Mouse (Mus musculus) right cerebral cortex, adult 2 months (tissue): ENCODE measurements around the gene Acaa1a.

Source experiments
- DNase-seq, 2 experiments: peaks; one replicate each; pipeline ENCODE4 v3.0.0; 2021 to 2022; ENCODE audit warnings: low spot score in 2 of 2

Acaa1a gene

GRCm38 (mm10) chr9:119339558-119340211 is at the start of gene Acaa1a:
Acaa1a (plus strand) TSS chr9:119339676.
- peak; percentile 33 to 50 for DNase-seq

DNA sequence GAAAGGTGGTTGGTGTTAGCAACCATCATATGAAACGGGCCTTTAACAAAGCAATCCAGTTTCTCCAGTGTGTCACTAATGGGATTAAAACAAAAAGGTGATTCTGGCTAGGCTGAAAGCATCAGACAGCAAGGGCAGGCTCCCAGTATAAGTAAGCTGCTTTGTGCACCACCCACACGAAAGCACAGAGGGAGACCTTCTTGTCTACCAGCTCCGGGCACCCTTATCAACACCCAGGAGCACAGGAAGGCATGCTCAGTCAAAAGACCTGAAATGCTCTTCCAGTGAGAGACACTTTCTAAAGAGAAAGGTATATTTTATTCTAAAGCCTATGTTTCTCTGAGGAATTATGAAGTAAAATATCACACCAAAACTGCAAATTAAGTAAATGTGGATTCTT is 48.7 kb upstream of the Acaa1a start:
- DNase-seq = no peak

GRCm38 (mm10) chr9:119297696-119298095 is 41.8 kb upstream of the Acaa1a start:
- DNase-seq = no peak

DNA sequence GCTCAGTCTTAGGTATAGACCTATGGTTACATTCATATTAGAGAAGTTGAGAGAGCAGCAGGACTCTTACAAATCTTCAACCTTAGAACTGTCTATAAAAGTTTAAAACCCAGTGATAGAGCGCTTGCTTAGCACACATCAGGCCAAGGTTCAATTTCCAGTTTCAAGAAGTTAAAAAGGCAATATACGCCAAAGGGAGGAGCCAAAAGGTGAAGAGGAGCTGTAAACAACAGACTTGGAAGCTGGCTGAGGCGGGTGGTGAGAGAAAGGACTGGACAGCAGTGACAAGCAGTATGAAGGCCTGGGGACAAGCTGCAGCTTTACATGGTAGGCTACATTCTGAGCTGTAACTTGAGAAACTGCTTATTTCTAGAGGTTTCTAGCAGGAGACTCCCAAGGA is 40.9 kb upstream of the Acaa1a start:
- DNase-seq = no peak

GRCm38 (mm10) chr9:119305863-119306262 is 33.6 kb upstream of the Acaa1a start:
- no peak for DNase-seq

- DNase-seq = no peak
Measured at GRCm38 (mm10) chr9:119309067-119309466, 30.4 kb upstream of the Acaa1a start.

- no peak for DNase-seq
Measured at GRCm38 (mm10) chr9:119313096-119313495, 26.4 kb upstream of the Acaa1a start.

DNA sequence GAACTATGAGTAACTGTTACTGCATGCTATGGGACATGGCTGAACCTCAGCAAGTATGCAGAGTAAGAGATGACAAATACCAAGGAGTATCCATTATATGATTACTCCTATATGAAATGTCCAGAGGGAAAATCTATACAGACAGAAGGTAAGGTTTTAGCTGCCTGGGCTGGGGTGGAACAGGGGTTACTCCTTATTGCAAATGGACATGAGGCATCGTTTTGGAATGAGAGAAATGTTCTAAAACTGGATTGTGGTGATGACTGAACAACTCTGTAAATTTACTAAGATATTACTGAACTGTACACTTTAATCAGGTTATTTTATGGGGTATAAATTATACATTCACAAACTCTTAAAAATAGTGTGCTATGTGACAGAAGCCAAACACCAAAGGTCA is 20.6 kb upstream of the Acaa1a start:
- DNase-seq = no peak

- DNase-seq = no peak
Measured at GRCm38 (mm10) chr9:119320446-119320845, 19.0 kb upstream of the Acaa1a start.

- DNase-seq = no peak
Measured at GRCm38 (mm10) chr9:119320946-119321345, 18.5 kb upstream of the Acaa1a start.

- peak in 1 of 2 experiments; percentile 29 for DNase-seq
Measured at GRCm38 (mm10) chr9:119321392-119322229, 17.9 kb upstream of the Acaa1a start.

GRCm38 (mm10) chr9:119322289-119323259 is 16.9 kb upstream of the Acaa1a start, which contains the start of gene Oxsr1:
Oxsr1 (minus strand) TSS chr9:119322427.
- DNase-seq = peak; percentile 99 to 100

DNA sequence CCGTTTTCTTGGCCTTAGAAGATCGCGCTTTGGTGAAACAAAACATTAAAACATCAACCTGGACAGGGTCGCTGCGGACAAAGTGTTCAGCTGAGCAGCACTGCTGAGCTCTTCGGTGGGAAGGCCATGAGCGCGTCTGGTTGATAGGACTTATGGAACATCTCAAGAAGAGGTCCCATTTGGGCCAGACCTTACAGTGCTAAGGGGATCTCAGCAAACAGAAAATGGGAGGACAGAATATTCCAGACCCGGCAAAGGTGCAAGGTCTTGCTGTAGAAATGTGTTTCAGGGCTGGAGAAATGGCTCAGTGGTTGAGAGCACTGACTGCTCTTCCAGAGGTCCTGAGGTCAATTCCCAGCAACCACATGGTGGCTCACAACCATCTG is 16.2 kb upstream of the Acaa1a start:
- no peak for DNase-seq

DNA sequence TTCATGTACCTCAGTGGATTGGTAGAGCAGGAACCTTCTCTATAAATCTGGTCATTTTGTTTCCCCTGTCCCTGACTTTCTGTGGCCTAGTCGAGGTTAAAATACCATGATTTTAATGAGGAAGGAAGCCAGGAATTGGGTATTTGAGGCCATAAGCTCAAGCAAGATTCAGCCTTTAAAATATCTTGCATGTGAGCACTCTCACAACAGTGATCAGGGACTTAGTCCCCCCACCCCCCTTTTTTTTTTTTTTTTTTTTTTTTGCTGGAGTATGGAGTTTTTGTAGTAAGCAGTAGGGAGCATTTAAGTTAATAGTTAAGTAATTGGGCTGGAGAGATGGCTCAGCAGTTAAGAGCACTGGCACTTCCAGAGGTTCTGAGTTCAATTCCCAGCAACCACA is 15.3 kb upstream of the Acaa1a start:
- no peak for DNase-seq

GRCm38 (mm10) chr9:119328488-119328887 is 11.0 kb upstream of the Acaa1a start:
- no peak for DNase-seq

- no peak for DNase-seq
Measured at GRCm38 (mm10) chr9:119330186-119330963, 9.1 kb upstream of the Acaa1a start.

DNA sequence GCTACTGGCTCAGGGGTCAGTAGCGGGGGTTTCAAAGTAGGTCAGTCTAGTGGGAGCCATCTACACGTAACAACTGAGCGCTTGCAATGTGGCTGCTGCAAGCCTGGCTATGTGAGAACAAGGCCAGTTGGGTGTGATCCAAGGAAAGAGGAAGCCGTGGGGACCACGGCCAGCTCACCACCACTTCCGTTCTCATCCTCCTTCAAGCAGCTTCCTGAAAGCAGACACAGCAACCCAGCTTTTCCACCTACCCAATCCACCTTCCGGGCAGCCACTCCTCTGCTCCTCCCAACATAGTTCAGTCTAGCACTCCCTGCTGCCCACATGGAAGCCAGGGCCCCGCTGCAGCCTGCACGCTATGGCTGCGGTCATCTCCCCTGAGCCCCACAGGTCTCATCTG is 5.2 kb upstream of the Acaa1a start:
- DNase-seq = peak; percentile 45 to 54

GRCm38 (mm10) chr9:119334834-119335233 is 4.6 kb upstream of the Acaa1a start:
- DNase-seq = peak; percentile 29 to 44

- no peak for DNase-seq
Measured at GRCm38 (mm10) chr9:119335571-119335970, 3.9 kb upstream of the Acaa1a start.

GRCm38 (mm10) chr9:119337842-119338241 is 1.6 kb upstream of the Acaa1a start:
- no peak for DNase-seq

DNA sequence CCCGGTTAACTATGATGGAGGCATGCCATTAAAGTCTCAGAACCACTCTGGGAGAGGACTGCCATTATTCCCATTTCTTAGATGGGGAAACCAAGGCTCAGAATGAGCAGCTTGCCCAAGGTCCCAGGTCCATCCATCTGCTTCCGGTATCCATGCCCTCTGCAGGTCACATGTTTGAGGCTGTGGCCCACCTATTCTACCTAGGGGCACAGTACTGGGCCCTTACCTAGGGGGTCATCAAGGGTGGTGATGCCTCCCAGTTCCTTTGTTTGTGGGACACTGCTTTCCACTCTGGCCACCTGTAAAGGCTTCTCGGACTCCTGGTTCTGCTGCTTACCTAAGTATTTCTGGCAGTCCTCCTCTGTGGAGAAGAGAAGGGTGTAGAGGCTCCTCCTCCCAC is 1.1 kb upstream of the Acaa1a start:
- DNase-seq = no peak
